Mouse (Mus musculus): ENCODE measurements around the gene Trmt10a.

- TF ChIP-seq POLR2A (IDR thresholded peaks at IDR 0.05; ENCODE audit: extremely low read depth, insufficient read depth, low read length) (no peak), CTCF (IDR thresholded peaks at IDR 0.05; ENCODE audit: low read depth, low read length) (peak; percentile 53)
These were observed 1.5 kb downstream of the Trmt10a start, which contains the start of gene Mttp for GRCm38 (mm10) chr3:138144642-138145171.

Measured in liver, adult 2 months (tissue).